Mouse (Mus musculus) midbrain, postnatal 0 days (tissue): ENCODE data around the gene Dcp1a. TPM values are rescaled to one million over a fixed set of nuclear protein-coding genes. Genes with fewer than 3 reads are reported as not detected.

Experiments
- ATAC-seq: fragments of 200-750 bp; cut with Nextera tagmentation; 2 replicates; pipeline ENCODE4 v1.8.0; 2017; ENCODE audit warnings: moderate number of reproducible peaks, mild to moderate bottlenecking, moderate TSS enrichment, moderate library complexity; ENCODE audit not compliant: low FRiP score
- DNase-seq: peaks from one replicate; pipeline ENCODE4 v3.0.0-alpha.2; 2015; ENCODE audit warnings: low spot score
- H3K27ac ChIP-seq: fragments of 300-500 bp; sonication (generic); 2 replicates; pipeline ENCODE4 v1.5.1; 2014; ENCODE audit warnings: low read depth, mild to moderate bottlenecking, low read length, mixed read lengths
- H3K27me3 ChIP-seq: fragments of 300-500 bp; sonication (generic); 2 replicates; pipeline ENCODE4 v1.6.1; 2014; ENCODE audit warnings: low read length, control low read depth, mixed read lengths; ENCODE audit not compliant: insufficient read depth
- H3K36me3 ChIP-seq: fragments of 300-500 bp; sonication (generic); 2 replicates; pipeline ENCODE4 v1.6.1; 2014; ENCODE audit warnings: low read length, control low read depth, mixed read lengths; ENCODE audit not compliant: insufficient read depth
- H3K4me1 ChIP-seq: fragments of 300-500 bp; sonication (generic); 2 replicates; pipeline ENCODE4 v1.6.1; 2014; ENCODE audit warnings: mild to moderate bottlenecking, control low read depth, antibody characterized with exemption, low read length, mixed read lengths; ENCODE audit not compliant: insufficient read depth
- H3K4me2 ChIP-seq: fragments of 300-500 bp; sonication (generic); 2 replicates; pipeline ENCODE4 v1.6.1; 2014; ENCODE audit warnings: low read depth, mild to moderate bottlenecking, low read length, mixed read lengths; ENCODE audit not compliant: poor library complexity, severe bottlenecking
- H3K4me3 ChIP-seq: fragments of 300-500 bp; sonication (generic); 2 replicates; pipeline ENCODE4 v1.5.1; 2014; ENCODE audit warnings: low read depth, mild to moderate bottlenecking, low read length, moderate library complexity
- H3K9ac ChIP-seq: fragments of 300-500 bp; sonication (generic); replicated peaks from 2 replicates; pipeline ENCODE4 v1.6.1; 2014; ENCODE audit warnings: mild to moderate bottlenecking, low read length, moderate library complexity, mixed read lengths; ENCODE audit not compliant: poor library complexity, severe bottlenecking
- H3K9me3 ChIP-seq: fragments of 300-500 bp; sonication (generic); 2 replicates; pipeline ENCODE4 v1.6.1; 2016; ENCODE audit warnings: low read length, control low read depth
- CTCF ChIP-seq: IDR thresholded peaks from 2 replicates; pipeline ENCODE4 v1.5.1; 2016; ENCODE audit warnings: antibody characterized with exemption, mild to moderate bottlenecking
- WGBS: fragments of 180-500 bp; shearing (Covaris S2); extraction: QIAGEN DNeasy Blood & Tissue Kit; methylation state at CpG from one replicate; pipeline ENCODE4 v1.1.7; 2014; 5-methylcytosine and 5-hydroxymethylcytosine counted together
- polyA plus RNA-seq: library from polyadenylated mRNA; unstranded; fragments of >200 nt; fragmentation: Nextera tagmentation; extraction: Ambion mirVana; gene quantifications from 2 replicates; pipeline ENCODE4 v1.2.1, GENCODE M21; 2015
- total RNA-seq: library from RNA; depleted of rRNA; stranded (reverse); fragments of >200 nt; gene quantifications from 2 replicates; pipeline ENCODE4 v1.2.3, GENCODE M21; 2014

Dcp1a gene
- total and polyA plus RNA-seq, 2 experiments from 2014 or later, result 11.8 to 22.5 TPM

DNA sequence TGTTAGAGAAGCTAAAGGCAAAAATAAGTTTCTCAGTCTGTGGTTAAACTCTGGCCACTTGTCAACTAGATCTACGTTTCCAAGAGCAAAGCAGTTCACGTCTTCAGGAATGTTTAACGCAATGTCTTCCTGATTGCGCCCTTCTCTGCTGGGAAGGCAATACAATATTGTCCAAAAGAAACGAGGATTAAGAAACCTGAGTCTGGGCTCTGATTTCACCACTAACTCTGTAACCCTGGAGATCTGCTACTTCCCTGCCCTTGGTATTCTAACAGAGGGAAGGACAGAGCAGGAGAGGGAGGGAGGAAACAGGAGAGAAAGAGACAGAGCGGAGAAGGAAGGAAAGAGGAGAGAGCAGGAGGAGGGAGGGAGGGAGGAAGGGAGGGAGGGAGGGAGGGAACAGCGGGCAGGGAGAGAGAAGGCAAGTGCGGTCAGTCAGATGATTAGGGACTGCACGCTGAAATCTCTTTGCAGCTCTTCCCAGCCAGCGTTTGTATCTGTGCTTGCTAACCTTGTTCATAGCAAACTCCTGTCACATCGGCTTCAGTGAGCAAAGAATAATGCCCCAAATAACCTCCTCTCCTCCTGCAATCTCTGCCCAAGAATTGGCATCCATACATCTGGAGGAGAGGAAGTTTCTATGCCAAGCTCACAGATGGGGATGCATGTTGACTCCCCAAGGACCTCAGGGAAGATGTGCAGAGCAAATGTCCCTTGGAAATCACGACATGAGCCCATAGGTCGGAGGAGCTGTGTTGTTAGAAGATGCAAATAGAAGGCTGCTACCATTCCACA, 23.3 kb upstream of the Dcp1a start:
- peak overlapping the region; percentile 38 for H3K4me2 ChIP-seq
- TF ChIP-seq CTCF, result no peak
- DNase-seq (peak; percentile 27), ATAC-seq (no peak)
- no peaks in the 10 kb centered on the region for H3K9me3 ChIP-seq
- H3K27me3 ChIP-seq, result no peaks in the 10 kb centered on the region
- no peak overlapping the region for H3K9ac ChIP-seq
- no peak overlapping the region for H3K27ac ChIP-seq
- no peaks in the 10 kb centered on the region for H3K36me3 ChIP-seq
- 15% methylated on average over 13 of the region's 13 CpGs for WGBS
- H3K4me3 ChIP-seq, result no peak overlapping the region
- H3K4me1 ChIP-seq, result no peaks in the 10 kb centered on the region

DNA sequence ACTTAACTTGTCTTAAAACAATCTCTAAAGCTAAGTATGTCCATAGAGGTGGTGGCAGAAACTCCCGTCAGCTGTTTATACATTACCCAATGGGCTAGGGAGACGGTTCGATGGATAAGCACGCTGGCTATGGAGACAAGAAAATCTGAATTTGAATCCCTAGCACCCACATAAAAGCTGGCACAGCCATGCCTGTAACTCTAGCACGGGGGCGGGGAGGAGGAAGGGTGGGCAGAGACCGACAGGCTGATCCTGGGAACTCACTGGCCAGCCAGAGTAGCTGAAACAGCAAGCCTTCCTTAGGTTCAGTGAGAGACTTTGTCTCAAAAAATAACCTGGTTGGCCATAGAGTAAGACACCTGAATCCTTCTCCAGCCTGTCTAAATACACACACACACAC, 21.9 kb upstream of the Dcp1a start:
- H3K4me3 ChIP-seq, result no peak overlapping the region
- no peak overlapping the region for H3K9ac ChIP-seq
- no peaks in the 10 kb centered on the region for H3K36me3 ChIP-seq
- DNase-seq, result no peak
- no peaks in the 10 kb centered on the region for H3K27me3 ChIP-seq
- 68% methylated on average over 7 of the region's 7 CpGs for WGBS
- no peak overlapping the region for H3K27ac ChIP-seq
- no peaks in the 10 kb centered on the region for H3K9me3 ChIP-seq
- no peaks in the 10 kb centered on the region for H3K4me1 ChIP-seq
- no peak overlapping the region for H3K4me2 ChIP-seq
- no peak for TF ChIP-seq CTCF
- ATAC-seq, result no peak

DNA sequence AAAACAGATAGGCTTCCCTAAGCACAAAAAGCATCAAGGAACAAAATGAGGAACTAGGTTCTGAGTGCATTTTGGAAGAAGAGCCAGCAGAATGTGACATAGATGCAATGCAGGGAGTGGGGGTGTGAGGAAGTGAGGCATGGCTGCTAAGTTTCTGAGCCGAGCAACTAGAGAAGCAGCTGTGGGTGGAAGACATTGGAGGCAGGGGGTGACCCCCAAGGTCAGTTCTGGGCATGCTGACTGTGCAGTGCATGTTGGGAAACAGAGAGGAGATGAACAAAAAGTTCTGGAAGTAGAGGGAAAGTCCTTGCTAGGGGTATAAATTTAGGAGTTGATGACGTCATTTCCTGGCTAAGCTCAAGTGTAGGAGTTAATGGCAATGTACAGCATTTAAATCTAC, 21.4 kb upstream of the Dcp1a start:
- no peaks in the 10 kb centered on the region for H3K9me3 ChIP-seq
- H3K27ac ChIP-seq, result no peak overlapping the region
- no peaks in the 10 kb centered on the region for H3K4me1 ChIP-seq
- no peaks in the 10 kb centered on the region for H3K27me3 ChIP-seq
- no peaks in the 10 kb centered on the region for H3K36me3 ChIP-seq
- no peak overlapping the region for H3K4me2 ChIP-seq
- ATAC-seq, result no peak
- TF ChIP-seq CTCF, result no peak
- no peak overlapping the region for H3K9ac ChIP-seq
- H3K4me3 ChIP-seq, result no peak overlapping the region
- 46% methylated on average over 2 of the region's 2 CpGs for WGBS
- DNase-seq, result no peak

DNA sequence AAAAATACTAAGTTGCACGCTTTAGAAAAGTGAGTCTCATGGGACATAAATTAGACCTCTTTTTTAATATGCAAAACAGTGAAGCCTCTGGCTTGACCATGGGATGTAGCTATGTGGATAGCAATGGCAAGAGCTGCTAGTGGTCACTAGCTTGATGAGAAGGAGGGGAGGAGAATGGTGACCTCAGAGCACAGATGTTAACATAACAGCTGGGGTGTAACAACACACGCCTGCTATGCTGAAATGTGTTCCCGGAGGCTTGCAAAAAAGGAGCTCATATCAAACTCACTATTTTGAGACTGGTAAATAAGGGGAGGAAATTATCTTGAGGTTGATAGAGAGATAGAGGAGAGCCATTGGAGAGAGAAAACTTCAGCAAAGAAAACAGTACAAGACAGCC, 20.5 kb upstream of the Dcp1a start:
- no peak for DNase-seq
- 92% methylated on average over 3 of the region's 3 CpGs for WGBS
- Histone ChIP-seq H3K9me3 (no peaks in the 10 kb centered on the region), H3K4me3 (no peak overlapping the region), H3K4me2 (no peak overlapping the region), H3K9ac (no peak overlapping the region), H3K36me3 (no peaks in the 10 kb centered on the region), H3K27ac (no peak overlapping the region), H3K27me3 (no peaks in the 10 kb centered on the region), H3K4me1 (no peaks in the 10 kb centered on the region)
- no peak for TF ChIP-seq CTCF
- no peak for ATAC-seq

DNA sequence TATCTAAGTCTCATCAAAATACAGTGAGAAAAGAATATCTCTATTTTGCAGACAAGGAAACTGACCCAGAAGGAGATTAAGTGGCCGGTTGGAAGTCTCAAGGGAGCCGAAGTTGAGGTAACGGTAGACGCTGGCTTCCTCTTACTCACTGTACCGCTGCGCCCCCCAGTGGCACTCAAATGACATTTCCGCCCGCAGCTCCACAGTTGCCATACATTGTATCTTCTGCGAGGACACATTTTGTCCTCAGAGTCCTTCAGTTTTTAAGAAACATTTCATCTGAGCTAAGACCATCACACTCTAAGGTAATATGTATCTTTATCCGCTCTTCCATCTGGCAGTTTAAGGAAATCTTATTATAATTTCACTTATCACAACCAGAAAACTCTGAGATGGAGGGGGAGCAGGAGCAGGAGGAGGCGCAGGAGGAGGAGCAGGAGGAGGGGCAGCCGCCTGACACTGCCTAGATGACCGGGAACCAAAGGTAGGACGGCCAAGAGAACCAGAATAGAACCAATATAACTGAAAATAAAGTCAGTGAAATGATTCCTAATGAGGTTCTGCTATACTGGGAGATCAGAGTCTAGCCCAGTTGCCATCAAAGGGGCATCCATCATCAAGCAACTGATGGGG, 19.3 kb upstream of the Dcp1a start:
- WGBS, result 3% methylated on average over 14 of the region's 14 CpGs
- H3K4me1 ChIP-seq, result no peaks in the 10 kb centered on the region
- no peak overlapping the region for H3K27ac ChIP-seq
- TF ChIP-seq CTCF, result peak; percentile 92
- H3K27me3 ChIP-seq, result no peaks in the 10 kb centered on the region
- no peak overlapping the region for H3K4me2 ChIP-seq
- no peak overlapping the region for H3K4me3 ChIP-seq
- DNase-seq, result peak; percentile 91
- no peaks in the 10 kb centered on the region for H3K9me3 ChIP-seq
- no peak overlapping the region for H3K9ac ChIP-seq
- no peak for ATAC-seq
- no peaks in the 10 kb centered on the region for H3K36me3 ChIP-seq

DNA sequence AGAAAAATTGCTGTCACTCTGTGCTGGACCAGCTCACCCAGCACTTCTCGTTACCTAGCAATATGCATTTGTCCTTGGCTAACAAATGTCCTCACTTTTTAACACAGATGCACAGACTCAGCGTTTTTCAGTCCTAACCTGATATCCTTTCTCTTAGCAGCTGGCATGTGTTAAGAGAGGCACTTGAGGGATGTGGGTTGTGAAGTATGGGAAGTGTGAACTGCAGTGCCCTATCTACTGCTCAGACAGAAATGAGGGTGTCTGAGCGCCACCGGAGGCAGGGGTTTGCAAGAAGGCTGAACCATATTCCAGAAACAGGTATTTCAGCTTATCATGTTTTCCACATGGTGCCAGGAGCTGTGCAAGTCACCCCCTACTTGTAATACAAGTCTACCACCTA, 16.0 kb upstream of the Dcp1a start:
- Histone ChIP-seq H3K27me3 (no peaks in the 10 kb centered on the region), H3K4me3 (no peak overlapping the region), H3K4me1 (no peaks in the 10 kb centered on the region), H3K9me3 (no peaks in the 10 kb centered on the region), H3K36me3 (no peaks in the 10 kb centered on the region), H3K27ac (no peak overlapping the region), H3K9ac (no peak overlapping the region), H3K4me2 (no peak overlapping the region)
- DNase-seq (no peak), ATAC-seq (no peak)
- TF ChIP-seq CTCF, result no peak
- 88% methylated on average over 4 of the region's 4 CpGs for WGBS
